Mouse (Mus musculus) cerebellum, adult 9-11 months (tissue): ENCODE results near the gene Pdlim5.

Experiments used
- DNase-seq: peaks from one replicate; pipeline ENCODE4 v3.0.0; 2022

Pdlim5 gene

GRCm38 (mm10) chr3:142333458-142333857 lies 62.0 kb downstream of the Pdlim5 start:
- DNase-seq, result no peak

GRCm38 (mm10) chr3:142332716-142333115 lies 62.8 kb downstream of the Pdlim5 start:
- no peak for DNase-seq

- DNase-seq, result no peak
Observed at GRCm38 (mm10) chr3:142331872-142332554, 63.5 kb downstream of the Pdlim5 start.

GRCm38 (mm10) chr3:142330425-142330824 lies 65.1 kb downstream of the Pdlim5 start:
- no peak for DNase-seq

DNA sequence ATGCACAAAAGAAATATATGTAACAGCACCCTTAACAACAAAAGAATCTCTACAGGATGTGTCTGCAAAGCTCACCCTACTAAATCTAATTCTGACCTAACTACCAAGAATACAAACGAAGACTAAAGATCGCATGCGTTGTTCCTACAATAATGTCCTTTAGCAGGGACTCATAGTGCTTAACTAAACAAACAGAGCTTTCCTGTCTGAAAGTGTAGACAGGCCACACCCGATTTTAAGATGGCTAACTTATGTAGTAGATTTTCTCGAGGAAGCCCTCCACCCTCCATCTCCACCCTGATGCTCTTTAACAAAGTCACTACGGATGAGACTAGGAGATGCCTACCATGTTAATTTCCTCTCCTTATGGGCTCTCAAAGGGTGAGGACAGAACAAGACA lies 71.9 kb downstream of the Pdlim5 start:
- DNase-seq, result no peak

GRCm38 (mm10) chr3:142321930-142322329 lies 73.6 kb downstream of the Pdlim5 start:
- DNase-seq, result peak; percentile 21

DNA sequence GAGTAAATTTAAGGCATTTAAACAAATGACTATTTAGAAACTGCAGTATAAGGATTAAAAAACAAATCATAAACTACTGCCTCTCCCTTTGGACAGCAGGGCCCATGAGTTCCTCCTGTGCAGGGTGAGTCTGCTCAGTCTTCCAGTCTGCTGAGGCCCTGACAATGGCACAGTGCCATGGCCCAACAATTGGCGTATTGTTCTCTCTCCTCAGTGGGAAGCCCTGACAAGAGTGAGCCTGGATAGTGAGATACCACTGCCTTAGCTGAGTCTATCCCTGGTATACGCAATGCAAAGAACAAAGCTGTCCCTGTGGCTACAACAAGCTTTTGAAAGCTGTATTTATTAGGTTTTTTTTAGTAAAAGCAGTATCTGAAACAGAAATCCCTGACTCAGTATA lies 77.3 kb downstream of the Pdlim5 start:
- peak; percentile 39 for DNase-seq

DNA sequence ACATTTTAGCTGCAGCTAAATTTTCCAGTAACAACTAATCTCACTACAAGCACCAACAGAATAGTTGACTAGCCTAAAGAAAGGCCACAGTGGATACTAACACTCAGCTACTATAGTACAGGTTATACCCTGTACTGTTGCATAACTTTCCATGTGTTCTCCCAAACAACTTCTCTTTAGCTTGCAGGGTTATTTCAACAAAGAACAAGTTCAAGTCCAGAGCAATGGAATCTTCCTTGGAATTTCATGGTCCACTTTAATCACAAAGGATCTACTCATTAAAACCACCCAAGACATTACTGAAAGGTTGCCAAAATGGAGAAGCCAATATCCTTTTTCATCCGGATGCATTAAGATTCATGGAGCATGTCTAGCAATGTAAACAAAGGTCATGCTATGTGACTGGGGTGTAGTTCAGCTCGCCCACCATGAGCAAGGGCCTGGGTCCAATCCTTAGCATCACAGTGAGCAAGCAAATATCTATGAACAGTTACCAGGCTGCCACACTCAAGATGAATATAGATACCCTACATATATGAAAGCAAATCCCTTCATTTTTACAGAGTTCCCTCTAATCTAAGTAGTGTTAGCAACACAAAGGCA lies 79.3 kb downstream of the Pdlim5 start:
- no peak for DNase-seq

GRCm38 (mm10) chr3:142311075-142311474 lies 84.4 kb downstream of the Pdlim5 start:
- no peak for DNase-seq

GRCm38 (mm10) chr3:142310446-142310845 lies 85.0 kb downstream of the Pdlim5 start:
- DNase-seq, result peak; percentile 4

GRCm38 (mm10) chr3:142295287-142295676 lies 100.2 kb downstream of the Pdlim5 start:
- DNase-seq, result no peak

DNA sequence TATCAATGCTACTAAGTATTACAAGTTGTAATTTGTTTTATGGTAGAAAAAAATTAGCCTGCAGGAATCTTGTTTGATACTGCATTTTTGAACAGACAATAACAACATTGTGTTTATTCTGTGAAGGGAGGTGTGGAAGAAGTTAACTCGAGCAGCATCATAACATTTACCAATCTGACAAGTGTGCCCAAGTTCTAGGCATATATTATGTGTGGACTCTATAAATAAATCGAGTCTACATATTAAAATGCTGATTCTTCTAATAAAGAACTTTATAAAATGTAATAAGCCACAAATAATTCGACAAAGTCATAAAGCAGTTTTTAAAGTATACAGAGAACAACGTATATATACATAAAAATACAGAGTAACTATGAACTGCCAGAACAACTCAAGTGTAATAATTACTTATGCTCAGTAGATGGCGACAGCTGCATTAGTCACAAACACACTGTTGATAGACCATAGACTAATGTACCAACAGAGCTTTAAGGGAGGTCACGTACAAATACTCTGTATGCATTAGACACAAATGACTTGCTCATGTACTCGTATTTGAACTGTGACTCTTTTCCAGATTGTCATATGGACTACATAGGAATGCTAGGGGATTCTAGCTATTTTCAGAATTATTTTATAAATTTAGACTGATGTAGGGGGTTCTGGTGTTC lies 100.7 kb downstream of the Pdlim5 start:
- DNase-seq, result no peak

- DNase-seq, result no peak
Observed at GRCm38 (mm10) chr3:142293561-142293960, 101.9 kb downstream of the Pdlim5 start.

DNA sequence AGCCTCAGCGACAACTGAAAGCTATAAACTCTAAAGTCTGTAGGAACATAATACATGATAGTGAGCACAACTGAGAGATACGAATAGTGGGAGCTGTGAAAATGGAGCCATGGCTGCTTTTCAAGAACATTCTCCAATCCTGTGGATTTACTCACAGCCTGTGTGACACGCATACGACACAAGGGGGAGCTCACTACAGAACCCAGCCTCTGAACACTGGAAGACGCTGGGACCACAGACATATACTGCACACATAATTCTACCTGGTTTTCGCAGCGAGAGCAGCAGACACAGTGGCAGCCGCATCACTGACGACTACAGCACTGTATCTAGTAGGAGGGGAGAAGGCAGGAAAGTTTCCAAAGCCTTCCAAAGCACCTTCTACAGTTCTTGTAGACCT lies 112.8 kb downstream of the Pdlim5 start:
- peak; percentile 30 for DNase-seq

- DNase-seq, result no peak
Observed at GRCm38 (mm10) chr3:142281656-142282055, 113.8 kb downstream of the Pdlim5 start.

- no peak for DNase-seq
Observed at GRCm38 (mm10) chr3:142281093-142281445, 114.4 kb downstream of the Pdlim5 start.

DNA sequence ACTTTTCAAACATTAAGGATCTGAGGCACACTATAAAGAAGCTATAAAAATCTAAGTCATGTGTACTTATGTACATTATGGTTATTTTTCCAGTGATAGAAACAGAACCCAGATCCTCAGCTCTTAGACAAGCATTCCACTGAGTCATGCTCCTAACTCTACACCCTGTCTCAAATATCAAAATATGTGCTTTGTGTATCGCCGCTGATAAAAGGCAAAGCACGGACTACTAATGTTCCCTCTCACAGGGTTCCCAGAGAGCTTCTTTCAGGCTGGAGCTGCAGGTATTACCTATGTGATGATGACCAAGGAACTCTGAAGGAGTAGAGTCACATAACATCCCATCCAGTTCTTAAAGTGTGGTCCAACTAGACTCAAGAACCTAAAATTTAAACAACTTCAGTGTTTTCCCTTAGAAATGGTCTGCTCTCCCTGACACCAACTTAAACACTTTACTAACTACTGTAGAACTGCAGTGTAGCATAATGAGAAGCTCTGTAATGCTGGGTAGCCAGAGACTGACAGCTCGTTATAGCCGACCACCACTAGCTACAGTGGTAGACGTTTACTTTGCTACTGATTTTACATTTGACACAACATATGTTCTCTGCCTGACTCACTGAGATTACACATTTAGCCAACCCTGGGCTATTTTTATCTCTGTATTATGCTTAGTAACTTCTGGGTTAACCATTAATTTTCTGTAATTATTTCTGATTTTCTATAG lies 115.0 kb downstream of the Pdlim5 start:
- DNase-seq, result no peak

- no peak for DNase-seq
Observed at GRCm38 (mm10) chr3:142279011-142279410, 116.5 kb downstream of the Pdlim5 start.

GRCm38 (mm10) chr3:142276506-142276905 lies 119.0 kb downstream of the Pdlim5 start:
- DNase-seq, result no peak

- DNase-seq, result no peak
Observed at GRCm38 (mm10) chr3:142274993-142275392, 120.5 kb downstream of the Pdlim5 start.

DNA sequence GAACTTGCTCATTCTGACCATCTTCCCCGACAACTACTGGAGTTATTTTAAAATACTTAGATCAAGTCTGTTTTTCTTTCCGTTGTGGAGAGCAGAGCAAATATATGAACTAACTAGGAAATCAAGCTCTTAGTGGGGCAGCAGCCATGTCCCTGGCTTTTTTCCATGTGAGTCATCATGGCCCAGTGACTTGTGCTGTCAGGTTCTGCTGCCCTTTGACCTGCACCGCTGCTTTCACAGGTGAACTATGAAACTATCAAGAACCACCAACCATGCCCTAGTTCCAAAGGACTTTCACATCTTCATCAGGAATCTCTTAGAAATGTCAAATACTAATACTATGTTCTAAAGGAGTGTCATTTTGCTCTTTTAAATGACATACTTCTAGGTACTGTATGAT lies 121.0 kb downstream of the Pdlim5 start:
- no peak for DNase-seq

- DNase-seq, result no peak
Observed at GRCm38 (mm10) chr3:142273265-142273664, 122.2 kb downstream of the Pdlim5 start.

- DNase-seq, result no peak
Observed at GRCm38 (mm10) chr3:142256371-142256770, 139.1 kb downstream of the Pdlim5 start.

GRCm38 (mm10) chr3:142252086-142252485 lies 143.4 kb downstream of the Pdlim5 start:
- no peak for DNase-seq
